Mouse (Mus musculus) G1E (cell line): Measurements from ENCODE around the gene Polh. TPM values are rescaled to one million over a fixed set of nuclear protein-coding genes. Genes with fewer than 3 reads are reported as not detected.
A peak's percentile ranks its signal among the peaks of the same experiment; 100 is the strongest.

ENCODE experiments used
- ATAC-seq: 2 replicates; pipeline ENCODE4 v1.8.0; 2016; ENCODE audit warnings: mild to moderate bottlenecking; ENCODE audit not compliant: insufficient number of reproducible peaks, poor library complexity, low FRiP score, severe bottlenecking; ENCODE audit errors: extremely low read depth
- DNase-seq: peaks from one replicate; pipeline ENCODE4 v3.0.0; 2012; ENCODE audit warnings: low spot score
- H3K27me3 ChIP-seq: 2 replicates; pipeline ENCODE4 v1.6.1; 2012; ENCODE audit warnings: mild to moderate bottlenecking, low read length, inconsistent platforms; ENCODE audit not compliant: insufficient read depth
- H3K36me3 ChIP-seq: replicated peaks from 2 replicates; pipeline ENCODE3; 2012; ENCODE audit warnings: mild to moderate bottlenecking, inconsistent platforms
- H3K4me1 ChIP-seq: 2 replicates; pipeline ENCODE4 v1.6.1; 2012; ENCODE audit warnings: low read depth, low read length, inconsistent platforms, mixed read lengths; ENCODE audit not compliant: insufficient read depth
- H3K4me3 ChIP-seq: 2 replicates; pipeline ENCODE4 v1.5.1; 2012; ENCODE audit warnings: low read depth, mild to moderate bottlenecking, inconsistent platforms, low read length, moderate library complexity, mixed read lengths
- H3K9me3 ChIP-seq: replicated peaks from 2 replicates; pipeline ENCODE4 v1.6.1; 2012; ENCODE audit warnings: inconsistent platforms
- CTCF ChIP-seq: IDR thresholded peaks from 2 replicates; pipeline ENCODE4 v1.5.1; 2012; ENCODE audit warnings: low read depth, low read length, inconsistent platforms, mixed read lengths
- GATA1 ChIP-seq: IDR thresholded peaks from 2 replicates; pipeline ENCODE4 v1.6.1; 2012; ENCODE audit warnings: borderline replicate concordance, low read length, inconsistent platforms, mixed read lengths
- GATA2 ChIP-seq: IDR thresholded peaks from 2 replicates; pipeline ENCODE4 v1.6.1; 2012; ENCODE audit warnings: low read depth, low read length, inconsistent platforms, borderline replicate concordance
- POLR2AphosphoS5 ChIP-seq: IDR thresholded peaks from 2 replicates; pipeline ENCODE4 v1.6.1; 2012; ENCODE audit warnings: low read depth, low read length, inconsistent platforms; ENCODE audit not compliant: insufficient replicate concordance
- TAL1 ChIP-seq: conservative IDR thresholded peaks from 2 replicates; pipeline ENCODE4 v1.6.1; 2012; ENCODE audit warnings: low read depth, low read length, inconsistent platforms, mixed read lengths
- polyA plus RNA-seq: library from polyadenylated mRNA; stranded (reverse); fragments of >175 nt; gene quantifications from 2 replicates; pipeline ENCODE4 v1.2.3, GENCODE M21; 2012
- total RNA-seq, 2 experiments: library from RNA; stranded (forward) in 1 of 2; stranded (reverse) in 1 of 2; fragments of 200-1000 nt in 1 of 2; fragments of >200 nt in 1 of 2; fragmentation: Nextera tagmentation in 1 of 2; gene quantifications; 2 replicates each; pipeline ENCODE4 v1.2.3; 2014 to 2017

Polh gene
- 24.8 and 25.7 TPM in 2 replicates for total RNA-seq (2014; fragmentation: Nextera tagmentation)
- total RNA-seq (2017): 33.3 and 34.6 TPM in 2 replicates
- 2.2 and 2.8 TPM in 2 replicates for polyA plus RNA-seq

GRCm38 (mm10) chr17:46202421-46203071 is at the start of gene Polh, which contains the start of gene Xpo5:
Polh (minus strand) TSS chr17:46202645.
Xpo5 (plus strand) TSS chr17:46202782.
- TF ChIP-seq GATA2 (no peak), CTCF (no peak), TAL1 (no peak), GATA1 (no peak), POLR2AphosphoS5 (no peak)
- peaks cover 59% of the 10 kb centered on the region for H3K36me3 ChIP-seq

GRCm38 (mm10) chr17:46251174-46251573 is 48.7 kb upstream of the Polh start:
- no peak overlapping the region; the same call in 1 of the 2 replicates for H3K4me3 ChIP-seq
- H3K9me3 ChIP-seq: peaks cover 3% of the 10 kb centered on the region
- peaks cover 68% of the 10 kb centered on the region for H3K4me1 ChIP-seq
- peaks cover 74% of the 10 kb centered on the region for H3K36me3 ChIP-seq
- H3K27me3 ChIP-seq: peaks cover 7% of the 10 kb centered on the region; the same call in 1 of the 2 replicates
- no peak for TF ChIP-seq GATA2
- DNase-seq: no peak
- ATAC-seq: no peak

More at GRCm38 (mm10) chr17:46202421-46203071, at the start of gene Polh, which contains the start of gene Xpo5:
- Histone ChIP-seq H3K4me3 (peak within 1 kb of the TSS; percentile 97), H3K4me1 (peaks cover 50% of the 10 kb centered on the region), H3K27me3 (no peaks in the 10 kb centered on the region), H3K9me3 (no peaks in the 10 kb centered on the region)
- ATAC-seq (peak; percentile 74), DNase-seq (peak; percentile 88)

- no peak for DNase-seq
- Histone ChIP-seq H3K9me3 (no peaks in the 10 kb centered on the region), H3K27me3 (no peaks in the 10 kb centered on the region), H3K4me3 (peak overlapping the region; percentile 86), H3K4me1 (peaks cover 70% of the 10 kb centered on the region), H3K36me3 (peaks cover 85% of the 10 kb centered on the region)
- ATAC-seq: no peak
- no peak for TF ChIP-seq TAL1
- no peak for TF ChIP-seq GATA1
- no peak for TF ChIP-seq GATA2
- TF ChIP-seq POLR2AphosphoS5: no peak
- TF ChIP-seq CTCF: no peak
Observed at GRCm38 (mm10) chr17:46248189-46248522, 45.7 kb upstream of the Polh start.

GRCm38 (mm10) chr17:46247512-46248188 is 45.2 kb upstream of the Polh start, which contains the start of the genes Polr1c and Yipf3:
Polr1c (minus strand) TSS chr17:46248054.
Yipf3 (plus strand) TSS chr17:46248080.
- Histone ChIP-seq H3K4me3 (peak within 1 kb of the TSS; percentile 86), H3K27me3 (no peaks in the 10 kb centered on the region), H3K4me1 (peaks cover 70% of the 10 kb centered on the region), H3K9me3 (no peaks in the 10 kb centered on the region), H3K36me3 (peaks cover 85% of the 10 kb centered on the region)
- no peak for TF ChIP-seq TAL1
- no peak for TF ChIP-seq CTCF
- no peak for TF ChIP-seq GATA1
- TF ChIP-seq POLR2AphosphoS5: no peak
- no peak for TF ChIP-seq GATA2
- ATAC-seq (peak; percentile 79), DNase-seq (peak; percentile 91)

- Histone ChIP-seq H3K36me3 (peaks cover 83% of the 10 kb centered on the region), H3K27me3 (no peaks in the 10 kb centered on the region), H3K9me3 (no peaks in the 10 kb centered on the region), H3K4me3 (no peak overlapping the region), H3K4me1 (peaks cover 68% of the 10 kb centered on the region)
- TF ChIP-seq POLR2AphosphoS5 (no peak), GATA1 (no peak), GATA2 (no peak), CTCF (no peak), TAL1 (no peak)
- no peak for DNase-seq
- ATAC-seq: no peak
Observed at GRCm38 (mm10) chr17:46244579-46244978, 42.1 kb upstream of the Polh start.

GRCm38 (mm10) chr17:46243624-46244023 is 41.2 kb upstream of the Polh start:
- no peak overlapping the region for H3K4me3 ChIP-seq
- ATAC-seq (no peak), DNase-seq (no peak)
- H3K9me3 ChIP-seq: no peaks in the 10 kb centered on the region
- peaks cover 83% of the 10 kb centered on the region for H3K36me3 ChIP-seq
- H3K27me3 ChIP-seq: no peaks in the 10 kb centered on the region
- peaks cover 61% of the 10 kb centered on the region for H3K4me1 ChIP-seq
- TF ChIP-seq CTCF: no peak
- TF ChIP-seq TAL1: no peak
- no peak for TF ChIP-seq GATA2
- TF ChIP-seq GATA1: no peak
- TF ChIP-seq POLR2AphosphoS5: no peak
